Mouse (Mus musculus): ENCODE measurements around the gene Parn. TPM values are rescaled to one million over a fixed set of nuclear protein-coding genes. Genes with fewer than 3 reads are reported as not detected.

Gene Parn
- polyA plus RNA-seq, 1 experiment = 15.1 TPM

GRCm38 (mm10) chr16:13516214-13516613, 151.8 kb downstream of the Parn start:
- no peak overlapping the region for H3K4me3 ChIP-seq (replicated peaks; ENCODE audit: extremely low read depth, low read depth, low read length)
- 66% methylated on average over 3 of the region's 3 CpGs for WGBS
- no peak for TF ChIP-seq CTCF (IDR thresholded peaks at IDR 0.05; ENCODE audit: insufficient read depth, low read length)
- no peak for TF ChIP-seq POLR2A (IDR thresholded peaks at IDR 0.05; ENCODE audit: borderline replicate concordance, extremely low read depth, low read depth, low read length)
- no peak for DNase-seq
- no peaks in the 10 kb centered on the region for H3K4me1 ChIP-seq (ENCODE audit: control insufficient read depth, insufficient read depth, low read length)

- WGBS = 90% methylated on average over 7 of the region's 7 CpGs
- no peak for DNase-seq
- no peak overlapping the region for H3K4me3 ChIP-seq (replicated peaks; ENCODE audit: extremely low read depth, low read depth, low read length)
- H3K4me1 ChIP-seq (ENCODE audit: control insufficient read depth, insufficient read depth, low read length) = no peaks in the 10 kb centered on the region
- no peak for TF ChIP-seq CTCF (IDR thresholded peaks at IDR 0.05; ENCODE audit: insufficient read depth, low read length)
- no peak for TF ChIP-seq POLR2A (IDR thresholded peaks at IDR 0.05; ENCODE audit: borderline replicate concordance, extremely low read depth, low read depth, low read length)
These were observed 152.4 kb downstream of the Parn start for GRCm38 (mm10) chr16:13515524-13515923.

- no peaks in the 10 kb centered on the region for H3K4me1 ChIP-seq (ENCODE audit: control insufficient read depth, insufficient read depth, low read length)
- WGBS = 62% methylated on average over 5 of the region's 5 CpGs
- DNase-seq = no peak
- TF ChIP-seq CTCF (IDR thresholded peaks at IDR 0.05; ENCODE audit: insufficient read depth, low read length) (no peak), POLR2A (IDR thresholded peaks at IDR 0.05; ENCODE audit: borderline replicate concordance, extremely low read depth, low read depth, low read length) (no peak)
- no peak overlapping the region for H3K4me3 ChIP-seq (replicated peaks; ENCODE audit: extremely low read depth, low read depth, low read length)
These were observed 162.9 kb downstream of the Parn start for GRCm38 (mm10) chr16:13505055-13505454.

- no peak for DNase-seq
- no peak overlapping the region for H3K4me3 ChIP-seq (replicated peaks; ENCODE audit: extremely low read depth, low read depth, low read length)
- no peak for TF ChIP-seq CTCF (IDR thresholded peaks at IDR 0.05; ENCODE audit: insufficient read depth, low read length)
- no peak for TF ChIP-seq POLR2A (IDR thresholded peaks at IDR 0.05; ENCODE audit: borderline replicate concordance, extremely low read depth, low read depth, low read length)
- no peaks in the 10 kb centered on the region for H3K4me1 ChIP-seq (ENCODE audit: control insufficient read depth, insufficient read depth, low read length)
- 71% methylated on average over 3 of the region's 3 CpGs for WGBS
These were observed 163.5 kb downstream of the Parn start for GRCm38 (mm10) chr16:13504476-13504875.

GRCm38 (mm10) chr16:13498923-13499322, 169.0 kb downstream of the Parn start:
- no peak for TF ChIP-seq POLR2A (IDR thresholded peaks at IDR 0.05; ENCODE audit: borderline replicate concordance, extremely low read depth, low read depth, low read length)
- TF ChIP-seq CTCF (IDR thresholded peaks at IDR 0.05; ENCODE audit: insufficient read depth, low read length) = no peak
- WGBS = 71% methylated on average over 3 of the region's 3 CpGs
- Histone ChIP-seq H3K4me1 (ENCODE audit: control insufficient read depth, insufficient read depth, low read length) (no peaks in the 10 kb centered on the region), H3K4me3 (replicated peaks; ENCODE audit: extremely low read depth, low read depth, low read length) (no peak overlapping the region)
- DNase-seq = no peak

- Histone ChIP-seq H3K4me3 (replicated peaks; ENCODE audit: extremely low read depth, low read depth, low read length) (no peak overlapping the region), H3K4me1 (ENCODE audit: control insufficient read depth, insufficient read depth, low read length) (no peaks in the 10 kb centered on the region)
- DNase-seq = no peak
- no peak for TF ChIP-seq CTCF (IDR thresholded peaks at IDR 0.05; ENCODE audit: insufficient read depth, low read length)
- no peak for TF ChIP-seq POLR2A (IDR thresholded peaks at IDR 0.05; ENCODE audit: borderline replicate concordance, extremely low read depth, low read depth, low read length)
- 71% methylated on average over 3 of the region's 3 CpGs for WGBS
These were observed 174.0 kb downstream of the Parn start for GRCm38 (mm10) chr16:13493981-13494380.

GRCm38 (mm10) chr16:13492996-13493395, 175.0 kb downstream of the Parn start:
- no peaks in the 10 kb centered on the region for H3K4me1 ChIP-seq (ENCODE audit: control insufficient read depth, insufficient read depth, low read length)
- WGBS = 72% methylated on average over 3 of the region's 3 CpGs
- no peak for TF ChIP-seq POLR2A (IDR thresholded peaks at IDR 0.05; ENCODE audit: borderline replicate concordance, extremely low read depth, low read depth, low read length)
- H3K4me3 ChIP-seq (replicated peaks; ENCODE audit: extremely low read depth, low read depth, low read length) = no peak overlapping the region
- no peak for DNase-seq

GRCm38 (mm10) chr16:13491776-13492175, 176.2 kb downstream of the Parn start:
- TF ChIP-seq CTCF (IDR thresholded peaks at IDR 0.05; ENCODE audit: insufficient read depth, low read length) (no peak), POLR2A (IDR thresholded peaks at IDR 0.05; ENCODE audit: borderline replicate concordance, extremely low read depth, low read depth, low read length) (no peak)
- DNase-seq = no peak
- Histone ChIP-seq H3K4me3 (replicated peaks; ENCODE audit: extremely low read depth, low read depth, low read length) (no peak overlapping the region), H3K4me1 (ENCODE audit: control insufficient read depth, insufficient read depth, low read length) (no peaks in the 10 kb centered on the region)
- 75% methylated on average over 3 of the region's 3 CpGs for WGBS

Other genes with a start within 250 kb of the Parn start
- gene Bfar, start 3.7 kb upstream of the Parn start, polyA plus RNA-seq (2012; rRNA removed) = 17.3 and 21.7 TPM in 2 replicates
- gene 3110001I22Rik, start 3.8 kb upstream of the Parn start, polyA plus RNA-seq (2012; rRNA removed) = 0.79 and 1.2 TPM in 2 replicates
- 0.97 TPM in 1 of 2 replicates, not detected in the other for gene Pla2g10, start 62.8 kb upstream of the Parn start, polyA plus RNA-seq (2012; rRNA removed)
- 6.5 and 9.2 TPM in 2 replicates for gene Rrn3, start 112.5 kb upstream of the Parn start, polyA plus RNA-seq (2012; rRNA removed)
- 55.5 and 65.8 TPM in 2 replicates for gene Ntan1, start 150.7 kb upstream of the Parn start, polyA plus RNA-seq (2012; rRNA removed)
- gene Pdxdc1, start 235.0 kb upstream of the Parn start, polyA plus RNA-seq (2012; rRNA removed) = 60.8 and 84.5 TPM in 2 replicates
- 11.5 and 13.0 TPM in 2 replicates for gene Mpv17l, start 235.0 kb upstream of the Parn start, polyA plus RNA-seq (2012; rRNA removed)